Mouse (Mus musculus) midbrain, embryonic 16.5 days (tissue): Measurements from ENCODE around the gene Ap1b1. TPM values are rescaled to one million over a fixed set of nuclear protein-coding genes. Genes with fewer than 3 reads are reported as not detected.

ENCODE experiments used
- ATAC-seq: fragments of 200-750 bp; cut with Nextera tagmentation; 2 replicates; pipeline ENCODE4 v1.8.0; 2017; ENCODE audit warnings: moderate TSS enrichment
- H3K27ac ChIP-seq: fragments of 300-500 bp; sonication (generic); 2 replicates; pipeline ENCODE4 v1.5.1; 2014; ENCODE audit warnings: mild to moderate bottlenecking, low read length, mixed read lengths
- H3K27me3 ChIP-seq: fragments of 300-500 bp; sonication (generic); 2 replicates; pipeline ENCODE4 v1.6.1; 2014; ENCODE audit warnings: low read depth, low read length, mixed read lengths; ENCODE audit not compliant: control insufficient read depth, insufficient read depth
- H3K36me3 ChIP-seq: fragments of 300-500 bp; sonication (generic); 2 replicates; pipeline ENCODE4 v1.6.1; 2014; ENCODE audit warnings: mild to moderate bottlenecking, low read length, moderate library complexity, mixed read lengths; ENCODE audit not compliant: control insufficient read depth, insufficient read depth
- H3K4me1 ChIP-seq: fragments of 300-500 bp; sonication (generic); 2 replicates; pipeline ENCODE4 v1.6.1; 2014; ENCODE audit warnings: mild to moderate bottlenecking, low read length, mixed read lengths; ENCODE audit not compliant: control insufficient read depth, insufficient read depth
- H3K4me2 ChIP-seq: fragments of 300-500 bp; sonication (generic); 2 replicates; pipeline ENCODE4 v1.6.1; 2014; ENCODE audit warnings: mild to moderate bottlenecking, low read length, mixed read lengths
- H3K4me3 ChIP-seq: fragments of 300-500 bp; sonication (generic); 2 replicates; pipeline ENCODE4 v1.5.1; 2014; ENCODE audit warnings: low read depth, mild to moderate bottlenecking, low read length, moderate library complexity, mixed read lengths
- H3K9ac ChIP-seq: fragments of 300-500 bp; sonication (generic); 2 replicates; pipeline ENCODE4 v1.6.1; 2014; ENCODE audit warnings: low read depth, low read length, mixed read lengths
- H3K9me3 ChIP-seq: fragments of 300-500 bp; sonication (generic); replicated peaks from 2 replicates; pipeline ENCODE4 v1.6.1; 2014; ENCODE audit warnings: mild to moderate bottlenecking, low read length, mixed read lengths; ENCODE audit not compliant: control insufficient read depth, poor library complexity, severe bottlenecking
- WGBS: fragments of 180-500 bp; shearing (Covaris S2); extraction: QIAGEN DNeasy Blood & Tissue Kit; methylation state at CpG from one replicate; pipeline ENCODE4 v1.1.7; 2014; 5-methylcytosine and 5-hydroxymethylcytosine counted together
- polyA plus RNA-seq: library from polyadenylated mRNA; unstranded; fragments of >200 nt; fragmentation: Nextera tagmentation; extraction: Ambion mirVana; gene quantifications from 2 replicates; pipeline ENCODE4 v1.2.1, GENCODE M21; 2015

Ap1b1 gene
- polyA plus RNA-seq: 104 and 108 TPM in 2 replicates

- Histone ChIP-seq H3K9ac (peak within 1 kb of the TSS; percentile 80), H3K27me3 (no peaks in the 10 kb centered on the region), H3K4me1 (peaks cover 16% of the 10 kb centered on the region), H3K27ac (peak within 1 kb of the TSS; percentile 54; the same call in 1 of the 2 replicates), H3K4me2 (peak within 1 kb of the TSS; percentile 93), H3K36me3 (no peaks in the 10 kb centered on the region), H3K9me3 (no peaks in the 10 kb centered on the region), H3K4me3 (peak within 1 kb of the TSS; percentile 65)
- ATAC-seq: peak; percentile 87
- 1% methylated on average over 62 of the region's 62 CpGs for WGBS
These were observed at the start of gene Ap1b1 for GRCm38 (mm10) chr11:4986695-4987486. Gene Ap1b1 (plus strand): TSS chr11:4986824.

- Histone ChIP-seq H3K27me3 (peaks cover 37% of the 10 kb centered on the region), H3K9ac (peak overlapping the region; percentile 60), H3K36me3 (peaks cover 3% of the 10 kb centered on the region; the same call in 1 of the 2 replicates), H3K9me3 (no peaks in the 10 kb centered on the region), H3K4me1 (peaks cover 26% of the 10 kb centered on the region), H3K4me3 (peak overlapping the region; percentile 75), H3K27ac (0 out of 2 replicates have a peak overlapping the region, but pooled peaks have one; percentile 91), H3K4me2 (peak overlapping the region; percentile 62)
- 44% methylated on average over 12 of the region's 13 CpGs for WGBS
- peak; percentile 46 for ATAC-seq
These were observed 40.1 kb upstream of the Ap1b1 start for GRCm38 (mm10) chr11:4946530-4946929.

DNA sequence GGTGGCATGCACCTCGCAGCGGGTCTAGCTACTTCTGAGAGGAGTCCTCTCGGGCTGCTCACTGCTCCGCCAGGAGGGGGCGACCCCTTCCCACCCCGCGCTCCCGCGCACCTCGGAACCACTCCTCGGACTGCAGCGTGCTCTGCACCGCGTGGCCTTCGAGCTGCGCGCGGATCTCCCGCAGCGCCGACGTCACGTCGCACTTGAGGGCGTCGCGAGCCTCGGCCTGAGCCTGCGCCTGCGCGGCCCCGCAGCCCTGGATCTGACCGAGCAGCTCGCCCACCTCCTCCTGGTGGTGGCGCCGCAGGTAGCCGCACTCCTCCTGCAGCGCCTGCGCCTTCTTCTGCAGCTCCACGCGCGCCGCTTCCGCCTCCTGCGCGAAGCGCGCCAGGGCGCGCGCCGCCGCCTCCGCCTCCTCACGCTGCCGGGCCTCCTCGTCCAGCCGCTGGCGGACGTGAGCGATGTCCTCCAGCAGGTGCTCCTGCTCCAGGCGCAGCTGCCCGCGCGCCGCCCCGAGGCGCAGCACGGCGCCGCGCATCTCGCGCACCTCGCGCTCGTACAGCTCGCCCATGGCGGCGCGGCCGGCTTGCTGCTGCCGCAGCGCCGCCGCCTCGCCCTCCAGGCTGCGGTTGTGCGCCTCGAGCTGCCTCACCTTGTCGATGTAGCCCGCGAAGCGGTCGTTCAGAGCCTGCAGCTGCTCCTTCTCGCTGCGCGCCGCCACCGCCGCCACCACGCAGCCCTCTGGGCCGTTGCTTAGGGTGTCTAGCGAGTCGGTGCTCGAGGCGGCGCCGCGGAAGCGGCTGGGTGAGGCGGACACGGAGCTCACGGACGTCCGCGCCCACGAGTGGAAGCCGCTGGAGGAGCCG is 39.4 kb upstream of the Ap1b1 start:
- Histone ChIP-seq H3K27ac (peak overlapping the region; percentile 91), H3K27me3 (peaks cover 39% of the 10 kb centered on the region), H3K4me1 (peaks cover 26% of the 10 kb centered on the region), H3K9ac (peak overlapping the region; percentile 90), H3K36me3 (peaks cover 3% of the 10 kb centered on the region; the same call in 1 of the 2 replicates), H3K9me3 (no peaks in the 10 kb centered on the region), H3K4me2 (peak overlapping the region; percentile 62), H3K4me3 (peak overlapping the region; percentile 75)
- peak; percentile 95 for ATAC-seq
- WGBS: under 1% methylated on average over 106 of the region's 120 CpGs

- Histone ChIP-seq H3K36me3 (peaks cover 2% of the 10 kb centered on the region; the same call in 1 of the 2 replicates), H3K4me1 (peaks cover 26% of the 10 kb centered on the region), H3K27me3 (peaks cover 41% of the 10 kb centered on the region), H3K9ac (peak within 1 kb of the TSS; percentile 90), H3K9me3 (no peaks in the 10 kb centered on the region), H3K27ac (peak within 1 kb of the TSS; percentile 91), H3K4me2 (peak within 1 kb of the TSS; percentile 62), H3K4me3 (peak within 1 kb of the TSS; percentile 75)
- peak; percentile 31 for ATAC-seq
- under 1% methylated on average over 32 of the region's 41 CpGs for WGBS
These were observed 38.8 kb upstream of the Ap1b1 start, which contains the start of gene Nefh for GRCm38 (mm10) chr11:4947813-4948174. Gene Nefh (minus strand): TSS chr11:4948064.

GRCm38 (mm10) chr11:4948792-4949191 is 37.8 kb upstream of the Ap1b1 start:
- Histone ChIP-seq H3K4me3 (peak overlapping the region; percentile 75), H3K27me3 (peaks cover 41% of the 10 kb centered on the region), H3K9me3 (no peaks in the 10 kb centered on the region), H3K27ac (no peak overlapping the region), H3K36me3 (no peaks in the 10 kb centered on the region), H3K4me1 (peaks cover 30% of the 10 kb centered on the region), H3K4me2 (peak overlapping the region; percentile 62), H3K9ac (peak overlapping the region; percentile 90)
- ATAC-seq: no peak
- WGBS: 29% methylated on average over 8 of the region's 8 CpGs

DNA sequence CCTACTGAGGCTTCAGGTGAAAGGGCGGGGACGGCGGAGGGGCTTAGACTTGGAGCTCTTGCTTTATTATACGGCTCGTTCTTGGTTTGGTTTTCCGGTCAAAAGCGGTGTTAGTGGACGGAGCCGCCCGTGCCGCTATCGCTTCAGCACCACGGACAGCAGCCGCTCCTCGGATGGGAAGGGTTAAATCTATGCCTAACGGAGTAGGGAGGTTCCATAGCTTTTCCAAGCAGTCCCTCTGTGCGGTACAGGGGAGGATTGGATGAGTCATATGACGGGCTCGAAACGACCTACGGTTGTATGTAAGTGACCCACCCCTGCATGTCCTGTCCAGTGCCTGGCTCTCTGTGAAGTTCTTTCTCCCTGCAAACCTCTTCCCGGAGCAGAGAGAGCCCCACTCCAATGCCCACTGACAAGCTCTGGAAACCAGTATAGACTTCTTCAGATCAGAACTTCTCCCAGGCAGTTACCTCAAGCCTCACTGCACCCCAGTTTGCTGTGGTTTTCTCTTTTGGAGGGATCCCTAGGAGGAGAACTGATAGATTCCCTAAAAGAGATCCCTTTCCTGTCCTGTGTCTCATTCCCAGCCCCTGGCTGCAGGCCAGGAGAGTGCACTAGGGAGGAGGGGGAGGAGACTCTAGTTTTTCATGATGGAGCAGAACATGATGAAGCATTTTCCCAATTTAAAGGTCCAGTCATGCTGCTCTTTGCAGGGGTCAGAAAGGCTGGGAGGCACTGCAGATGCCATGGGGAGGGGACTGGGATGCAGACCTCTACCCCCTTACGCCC is 37.2 kb upstream of the Ap1b1 start:
- WGBS: 5% methylated on average over 23 of the region's 23 CpGs
- Histone ChIP-seq H3K4me1 (peaks cover 30% of the 10 kb centered on the region), H3K9ac (peak overlapping the region; percentile 61), H3K4me3 (peak overlapping the region; percentile 75), H3K27me3 (peaks cover 41% of the 10 kb centered on the region), H3K9me3 (no peaks in the 10 kb centered on the region), H3K36me3 (no peaks in the 10 kb centered on the region), H3K27ac (no peak overlapping the region), H3K4me2 (peak overlapping the region; percentile 62)
- ATAC-seq: no peak

- H3K27me3 ChIP-seq: peaks cover 27% of the 10 kb centered on the region
These were observed 33.2 kb upstream of the Ap1b1 start for GRCm38 (mm10) chr11:4953401-4953800.

DNA sequence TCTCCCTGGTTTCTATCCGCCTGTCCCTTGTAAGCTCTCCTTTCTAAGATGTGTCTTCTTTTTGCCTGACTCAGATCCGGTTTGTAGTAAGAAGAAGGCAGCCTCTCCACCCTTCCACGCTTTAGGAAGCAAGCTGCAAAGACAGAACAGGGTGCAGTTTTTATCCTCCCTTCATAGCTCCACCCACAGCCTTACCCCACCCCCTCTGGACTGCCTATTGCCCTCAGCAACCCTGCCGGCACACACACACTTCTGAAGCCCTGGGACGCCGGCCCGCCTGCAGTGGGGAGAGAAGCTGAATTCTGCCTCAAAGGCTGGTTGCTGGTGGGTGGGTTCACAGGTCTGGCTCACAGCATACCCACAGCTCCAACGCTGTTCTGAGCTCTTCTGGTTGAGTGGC is 32.7 kb upstream of the Ap1b1 start:
- no peak overlapping the region for H3K4me2 ChIP-seq
- peak; percentile 25; the same call in 1 of the 2 replicates for ATAC-seq
- H3K9me3 ChIP-seq: no peaks in the 10 kb centered on the region
- H3K9ac ChIP-seq: no peak overlapping the region
- H3K4me3 ChIP-seq: no peak overlapping the region
- 3% methylated on average over 8 of the region's 8 CpGs for WGBS
- H3K4me1 ChIP-seq: peaks cover 18% of the 10 kb centered on the region
- peaks cover 24% of the 10 kb centered on the region for H3K27me3 ChIP-seq
- H3K36me3 ChIP-seq: no peaks in the 10 kb centered on the region
- H3K27ac ChIP-seq: no peak overlapping the region

More at GRCm38 (mm10) chr11:4953401-4953800, 33.2 kb upstream of the Ap1b1 start:
- no peak overlapping the region for H3K4me2 ChIP-seq
- no peaks in the 10 kb centered on the region for H3K9me3 ChIP-seq
- no peak for ATAC-seq
- H3K27ac ChIP-seq: no peak overlapping the region
- 7% methylated on average over 6 of the region's 6 CpGs for WGBS
- peaks cover 23% of the 10 kb centered on the region for H3K4me1 ChIP-seq
- H3K4me3 ChIP-seq: no peak overlapping the region
- no peaks in the 10 kb centered on the region for H3K36me3 ChIP-seq
- H3K9ac ChIP-seq: no peak overlapping the region; the same call in 1 of the 2 replicates
